Mouse (Mus musculus) embryonic fibroblast, embryonic 13.5 days (primary cell): ENCODE measurements around the gene Myh9.

Experiments
- CTCF ChIP-seq: IDR thresholded peaks from 2 replicates; pipeline ENCODE4 v1.5.1; 2011; ENCODE audit warnings: mild to moderate bottlenecking, control low read depth, low read length, moderate library complexity, borderline replicate concordance; ENCODE audit not compliant: insufficient read depth
- POLR2A ChIP-seq: IDR thresholded peaks from 2 replicates; pipeline ENCODE4 v1.6.1; 2011; ENCODE audit warnings: low read depth, mild to moderate bottlenecking, control low read depth, low read length, moderate library complexity

GRCm38 (mm10) chr15:77801188-77801587, 40.8 kb downstream of the Myh9 start:
- no peak for TF ChIP-seq POLR2A
- TF ChIP-seq CTCF, result no peak
